Comparison of ENCODE assay signal across 9 mouse cellular contexts in the genomic region with DNA sequence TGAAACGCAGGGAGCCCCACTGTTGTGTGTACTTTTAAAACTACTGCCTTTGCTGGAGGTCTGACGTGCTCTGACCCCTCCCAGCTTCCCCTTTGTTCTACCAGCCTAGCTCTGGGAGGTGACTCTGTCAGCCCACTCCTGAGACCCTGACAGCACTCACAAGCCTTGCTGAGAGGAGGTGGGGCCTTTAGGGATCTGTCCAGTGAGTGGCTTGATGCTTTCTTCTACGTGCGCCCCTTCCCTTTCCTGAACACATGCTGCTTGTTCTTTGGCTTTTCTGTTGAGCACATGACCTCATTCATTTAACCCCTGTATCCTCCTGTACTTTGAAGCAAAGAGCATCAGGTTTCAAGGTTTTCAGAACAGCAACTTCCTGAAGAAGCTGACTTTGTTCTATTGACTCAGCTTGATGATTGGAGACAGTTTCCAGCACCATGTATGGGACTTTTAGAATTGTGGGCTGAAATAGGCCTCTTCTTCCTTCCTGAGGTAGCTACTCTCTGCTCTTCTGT. TPM values are rescaled to one million over a fixed set of nuclear protein-coding genes. Genes with fewer than 3 reads are reported as not detected.
DNase-seq lines count a peak whose midpoint lies in the region; ATAC-seq lines count a peak whose summit lies in the region.
"Had no signal": no experiment of that assay in that cellular context is flagged by ENCODE, and none has a peak within 500 bp of the region (broad histone marks: within the 10 kb centered on the region; RNA-seq: fewer than 3 reads in every experiment).

No protein-coding gene starts in this region.

- H3K36me3 ChIP-seq in liver, embryonic 11.5 days (ENCODE audit: control insufficient read depth, insufficient read depth, low read length): no peaks in the 10 kb centered on the region
- no peaks in the 10 kb centered on the region for H3K36me3 ChIP-seq in stomach, embryonic 16.5 days (ENCODE audit: control insufficient read depth, insufficient read depth, low read length)
- no peaks in the 10 kb centered on the region for H3K36me3 ChIP-seq in midbrain, embryonic 15.5 days (replicated peaks)

- H3K9me3 ChIP-seq in liver, embryonic 11.5 days (ENCODE audit: control insufficient read depth, low read length): no peaks in the 10 kb centered on the region
- H3K9me3 ChIP-seq in stomach, embryonic 16.5 days (replicated peaks; ENCODE audit: control insufficient read depth, low read length): no peaks in the 10 kb centered on the region
- H3K9me3 ChIP-seq in midbrain, embryonic 15.5 days: no peaks in the 10 kb centered on the region

- peaks cover 8% of the 10 kb centered on the region; the same call in 1 of the 2 replicates for H3K4me1 ChIP-seq in liver, embryonic 11.5 days (replicated peaks; ENCODE audit: control insufficient read depth, insufficient read depth, low read length)
- peaks cover 29% of the 10 kb centered on the region for H3K4me1 ChIP-seq in brown adipose tissue, adult 24 weeks (ENCODE audit: control insufficient read depth, insufficient read depth, insufficient read length, low read length)
- peaks cover 25% of the 10 kb centered on the region for H3K4me1 ChIP-seq in stomach, embryonic 16.5 days (ENCODE audit: control insufficient read depth, insufficient read depth, low read length)
- no peaks in the 10 kb centered on the region for H3K4me1 ChIP-seq in midbrain, embryonic 15.5 days

- peak overlapping the region; percentile 32; the same call in 1 of the 2 replicates for H3K27ac ChIP-seq in liver, embryonic 11.5 days (ENCODE audit: low read depth, low read length)
- peak overlapping the region; percentile 79 for H3K27ac ChIP-seq in brown adipose tissue, adult 24 weeks (replicated peaks; ENCODE audit: low read depth, low read length)
- H3K27ac ChIP-seq in stomach, embryonic 16.5 days (ENCODE audit: low read length): peak overlapping the region; percentile 83
- no peak overlapping the region for H3K27ac ChIP-seq in midbrain, embryonic 15.5 days

- DNase-seq in liver, embryonic 11.5 days (ENCODE audit: low spot score): no peak
- no peak for DNase-seq in liver
- peak; percentile 38 for DNase-seq in induced T-regulatory cell, adult 2 months (ENCODE audit: low read depth)
- no peak for DNase-seq in natural killer cell, adult 2 months (ENCODE audit: low spot score in 2 of 2)
- DNase-seq in frontal cortex, adult 2 months (ENCODE audit: extremely low spot score in 1 of 2, low spot score in 1 of 2): no peak
- DNase-seq: right cerebral cortex, adult 18-20 months had no signal

- H3K4me3 ChIP-seq in liver, embryonic 11.5 days (ENCODE audit: low read depth, low read length): no peak overlapping the region
- H3K4me3 ChIP-seq in brown adipose tissue, adult 24 weeks (ENCODE audit: insufficient read depth, low read depth, low read length): no peak overlapping the region
- H3K4me3 ChIP-seq in stomach, embryonic 16.5 days (replicated peaks; ENCODE audit: low read length): no peak overlapping the region
- no peak overlapping the region for H3K4me3 ChIP-seq in midbrain, embryonic 15.5 days

- H3K4me2 ChIP-seq in liver, embryonic 11.5 days: no peak overlapping the region
- H3K4me2 ChIP-seq in stomach, embryonic 16.5 days (ENCODE audit: low read depth, low read length): no peak overlapping the region
- no peak overlapping the region for H3K4me2 ChIP-seq in midbrain, embryonic 15.5 days

- 38% methylated on average over 4 of the region's 4 CpGs for WGBS in liver, embryonic 11.5 days
- WGBS in stomach, embryonic 16.5 days: 35% methylated on average over 4 of the region's 4 CpGs
- WGBS in midbrain, embryonic 15.5 days: 40% methylated on average over 4 of the region's 4 CpGs

- no peaks in the 10 kb centered on the region for H3K27me3 ChIP-seq in liver, embryonic 11.5 days (replicated peaks; ENCODE audit: control insufficient read depth, insufficient read depth, low read length)
- H3K27me3 ChIP-seq in stomach, embryonic 16.5 days (ENCODE audit: control insufficient read depth, insufficient read depth, low read length): no peaks in the 10 kb centered on the region
- H3K27me3 ChIP-seq in midbrain, embryonic 15.5 days (replicated peaks): no peaks in the 10 kb centered on the region

- ATAC-seq in liver, embryonic 11.5 days (replicated peaks; ENCODE audit: low FRiP score): no peak; the same call in 1 of the 2 replicates
- no peak for ATAC-seq in stomach, embryonic 16.5 days (ENCODE audit: insufficient read depth, low FRiP score)
- no peak for ATAC-seq in midbrain, embryonic 15.5 days (replicated peaks)

- H3K9ac ChIP-seq in liver, embryonic 11.5 days (ENCODE audit: low read depth, low read length): no peak overlapping the region
- H3K9ac ChIP-seq in stomach, embryonic 16.5 days (ENCODE audit: low read length): no peak overlapping the region
- H3K9ac ChIP-seq in midbrain, embryonic 15.5 days: no peak overlapping the region

RNA-seq across cellular contexts. Expression of gene Ankrd2, which starts 16.7 kb away (rescaled TPM):
- polyA plus RNA-seq in liver, embryonic 11.5 days (2014; fragmentation: Nextera tagmentation; extraction: Ambion mirVana): not detected in 2 replicates
- 2.1 and 3.2 TPM in 2 replicates for polyA plus RNA-seq in brown adipose tissue, adult 24 weeks (2012; ENCODE audit: insufficient read depth, insufficient read length, missing spikeins)
- polyA plus RNA-seq in stomach, embryonic 16.5 days (2015; fragmentation: Nextera tagmentation; extraction: Ambion mirVana): 0.84 TPM in 1 of 2 replicates, not detected in the other
- 0.56 and 0.83 TPM in 2 replicates for polyA plus RNA-seq in midbrain, embryonic 15.5 days (2015; fragmentation: Nextera tagmentation; extraction: Ambion mirVana)
- polyA plus RNA-seq in frontal cortex, adult 2 months (2012; rRNA removed): 0.16 and 0.55 TPM in 2 replicates

RNA-seq across cellular contexts. Expression of gene Hoga1, which starts 26.3 kb away (rescaled TPM):
- polyA plus RNA-seq in liver, embryonic 11.5 days (2014; fragmentation: Nextera tagmentation; extraction: Ambion mirVana): 8.1 and 10.1 TPM in 2 replicates
- 3.3 and 5.7 TPM in 2 replicates for polyA plus RNA-seq in brown adipose tissue, adult 24 weeks (2012; ENCODE audit: insufficient read depth, insufficient read length, missing spikeins)
- polyA plus RNA-seq in stomach, embryonic 16.5 days (2015; fragmentation: Nextera tagmentation; extraction: Ambion mirVana): 3.5 and 3.6 TPM in 2 replicates
- polyA plus RNA-seq in midbrain, embryonic 15.5 days (2015; fragmentation: Nextera tagmentation; extraction: Ambion mirVana): 1.1 and 1.3 TPM in 2 replicates
- polyA plus RNA-seq in frontal cortex, adult 2 months (2012; rRNA removed): 1.5 and 2.0 TPM in 2 replicates

RNA-seq across cellular contexts. Expression of gene 4933411K16Rik, which starts 33.0 kb away (rescaled TPM):
- 0.13 and 0.40 TPM in 2 replicates for polyA plus RNA-seq in liver, embryonic 11.5 days (2014; fragmentation: Nextera tagmentation; extraction: Ambion mirVana)
- polyA plus RNA-seq in brown adipose tissue, adult 24 weeks (2012; ENCODE audit: insufficient read depth, insufficient read length, missing spikeins): not detected in 2 replicates
- not detected in 2 replicates for polyA plus RNA-seq in stomach, embryonic 16.5 days (2015; fragmentation: Nextera tagmentation; extraction: Ambion mirVana)
- not detected in 2 replicates for polyA plus RNA-seq in midbrain, embryonic 15.5 days (2015; fragmentation: Nextera tagmentation; extraction: Ambion mirVana)
- 0.08 and 0.14 TPM in 2 replicates for polyA plus RNA-seq in frontal cortex, adult 2 months (2012; rRNA removed)

RNA-seq across cellular contexts. Expression of gene Ubtd1, which starts 37.5 kb away (rescaled TPM):
- polyA plus RNA-seq in liver, embryonic 11.5 days (2014; fragmentation: Nextera tagmentation; extraction: Ambion mirVana): 6.7 and 7.3 TPM in 2 replicates
- 8.4 and 9.0 TPM in 2 replicates for polyA plus RNA-seq in brown adipose tissue, adult 24 weeks (2012; ENCODE audit: insufficient read depth, insufficient read length, missing spikeins)
- 13.4 and 14.8 TPM in 2 replicates for polyA plus RNA-seq in stomach, embryonic 16.5 days (2015; fragmentation: Nextera tagmentation; extraction: Ambion mirVana)
- 10.0 and 13.6 TPM in 2 replicates for polyA plus RNA-seq in midbrain, embryonic 15.5 days (2015; fragmentation: Nextera tagmentation; extraction: Ambion mirVana)
- polyA plus RNA-seq in frontal cortex, adult 2 months (2012; rRNA removed): 21.6 and 21.9 TPM in 2 replicates

RNA-seq across cellular contexts. Expression of gene Mms19, which starts 38.1 kb away (rescaled TPM):
- 27.9 and 29.1 TPM in 2 replicates for polyA plus RNA-seq in liver, embryonic 11.5 days (2014; fragmentation: Nextera tagmentation; extraction: Ambion mirVana)
- polyA plus RNA-seq in brown adipose tissue, adult 24 weeks (2012; ENCODE audit: insufficient read depth, insufficient read length, missing spikeins): 8.6 and 9.6 TPM in 2 replicates
- 27.6 and 31.5 TPM in 2 replicates for polyA plus RNA-seq in stomach, embryonic 16.5 days (2015; fragmentation: Nextera tagmentation; extraction: Ambion mirVana)
- polyA plus RNA-seq in midbrain, embryonic 15.5 days (2015; fragmentation: Nextera tagmentation; extraction: Ambion mirVana): 34.9 and 37.5 TPM in 2 replicates
- polyA plus RNA-seq in frontal cortex, adult 2 months (2012; rRNA removed): 56.3 and 61.7 TPM in 2 replicates
